In genomic region chr3:123168815-123169214, GRCm38 (mm10) we compare ENCODE assay signal across 9 mouse cellular contexts.
DNase-seq lines count a peak whose midpoint lies in the region; ATAC-seq lines count a peak whose summit lies in the region.
"Had no signal": no experiment of that assay in that cellular context is flagged by ENCODE, and none has a peak within 500 bp of the region (broad histone marks: within the 10 kb centered on the region; RNA-seq: fewer than 3 reads in every experiment).

No protein-coding gene starts in this region.

- H3K4me2 ChIP-seq in hindbrain, embryonic 13.5 days: no peak overlapping the region
- no peak overlapping the region for H3K4me2 ChIP-seq in lung, embryonic 15.5 days
- H3K4me2 ChIP-seq: limb, embryonic 13.5 days had no signal

- H3K36me3 ChIP-seq in hindbrain, embryonic 10.5 days: no peaks in the 10 kb centered on the region
- no peaks in the 10 kb centered on the region for H3K36me3 ChIP-seq in hindbrain, embryonic 13.5 days
- H3K36me3 ChIP-seq in lung, embryonic 15.5 days: no peaks in the 10 kb centered on the region
- H3K36me3 ChIP-seq: limb, embryonic 13.5 days had no signal

- H3K9ac ChIP-seq in hindbrain, embryonic 13.5 days: no peak overlapping the region
- H3K9ac ChIP-seq in lung, embryonic 15.5 days: no peak overlapping the region
- H3K9ac ChIP-seq: limb, embryonic 13.5 days had no signal

- no peaks in the 10 kb centered on the region for H3K27me3 ChIP-seq in hindbrain, embryonic 10.5 days (ENCODE audit: insufficient read depth, poor library complexity, severe bottlenecking)
- no peaks in the 10 kb centered on the region for H3K27me3 ChIP-seq in hindbrain, embryonic 13.5 days
- no peaks in the 10 kb centered on the region for H3K27me3 ChIP-seq in lung, embryonic 15.5 days
- H3K27me3 ChIP-seq: limb, embryonic 13.5 days had no signal

- 12% methylated on average over 5 of the region's 5 CpGs for WGBS in hindbrain, embryonic 10.5 days
- WGBS in hindbrain, embryonic 13.5 days: 11% methylated on average over 5 of the region's 5 CpGs
- 4% methylated on average over 5 of the region's 5 CpGs for whole genome bisulfite sequencing in large intestine, adult 2 months
- WGBS in lung, embryonic 15.5 days: 4% methylated on average over 5 of the region's 5 CpGs

- ATAC-seq in hindbrain, embryonic 13.5 days (ENCODE audit: low FRiP score): no peak
- ATAC-seq in lung, embryonic 15.5 days (ENCODE audit: borderline replicate concordance, extremely low read depth, low FRiP score, low TSS enrichment): 0 out of 2 replicates have a peak, but pooled peaks have one; percentile 54

- no peak overlapping the region for H3K27ac ChIP-seq in hindbrain, embryonic 10.5 days
- H3K27ac ChIP-seq in hindbrain, embryonic 13.5 days: no peak overlapping the region
- H3K27ac ChIP-seq in lung, embryonic 15.5 days: no peak overlapping the region
- H3K27ac ChIP-seq: limb, embryonic 13.5 days had no signal

- DNase-seq in hindbrain, embryonic 10.5 days (ENCODE audit: low spot score): peak; percentile 49
- DNase-seq in adrenal gland, adult 2 months: peak; percentile 58
- DNase-seq in embryo, embryonic 10.5 days (ENCODE audit: low spot score): peak; percentile 86
- DNase-seq in heart, adult 8-10 months (ENCODE audit: low spot score): peak; percentile 76
- DNase-seq in large intestine, adult 2 months (ENCODE audit: low read depth, low spot score): peak; percentile 42
- peak; percentile 68 for DNase-seq in skeletal muscle tissue, adult 2 months (ENCODE audit: low read depth, low spot score)

- H3K4me1 ChIP-seq in hindbrain, embryonic 10.5 days (replicated peaks): peaks cover 4% of the 10 kb centered on the region
- no peaks in the 10 kb centered on the region for H3K4me1 ChIP-seq in hindbrain, embryonic 13.5 days (replicated peaks)
- H3K4me1 ChIP-seq in lung, embryonic 15.5 days: no peaks in the 10 kb centered on the region

- no peak overlapping the region for H3K4me3 ChIP-seq in hindbrain, embryonic 10.5 days
- no peak overlapping the region for H3K4me3 ChIP-seq in hindbrain, embryonic 13.5 days
- no peak overlapping the region for H3K4me3 ChIP-seq in lung, embryonic 15.5 days
- H3K4me3 ChIP-seq: limb, embryonic 13.5 days had no signal

- H3K9me3 ChIP-seq in hindbrain, embryonic 10.5 days: no peaks in the 10 kb centered on the region
- H3K9me3 ChIP-seq in hindbrain, embryonic 13.5 days: no peaks in the 10 kb centered on the region
- H3K9me3 ChIP-seq in lung, embryonic 15.5 days: no peaks in the 10 kb centered on the region
- H3K9me3 ChIP-seq: limb, embryonic 13.5 days had no signal
